Mouse (Mus musculus) gastrocnemius, postnatal 36 days (tissue): ENCODE data around the gene Thra. TPM values are rescaled to one million over a fixed set of nuclear protein-coding genes. Genes with fewer than 3 reads are reported as not detected.

ENCODE experiments used
- DNase-seq, 2 experiments: peaks; one replicate each; pipeline ENCODE4 v3.0.0; 2022
- intact Hi-C: fragments of 180-260 bp; cut with DNase I; formaldehyde crosslinking; loops from one replicate; pipeline ENCODE4 v1.15.1; 2025
- total RNA-seq, 2 experiments: library from RNA; stranded (reverse); gene quantifications; 2 replicates each; pipeline ENCODE4 v1.2.3; 2021

The Thra gene
- total RNA-seq, 2 experiments from 2014 or later, result 72.6 to 75.7 TPM

DNA sequence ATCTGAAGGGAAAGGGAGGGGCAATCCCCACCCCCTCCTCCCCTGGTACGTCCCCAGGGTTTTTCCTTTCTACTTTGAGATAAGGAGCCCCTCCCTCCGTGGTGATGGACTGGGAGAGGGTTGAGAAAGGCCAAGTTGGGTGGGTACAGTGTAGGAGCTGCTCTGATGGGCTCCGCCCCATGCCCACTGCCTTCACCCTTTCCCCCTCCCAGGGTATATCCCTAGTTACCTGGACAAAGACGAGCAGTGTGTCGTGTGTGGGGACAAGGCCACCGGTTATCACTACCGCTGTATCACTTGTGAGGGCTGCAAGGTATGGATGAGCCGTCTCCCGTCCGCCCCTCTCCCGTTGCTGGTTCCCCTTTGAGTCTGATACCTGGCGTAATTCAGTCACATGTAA is 16.3 kb downstream of the Thra start:
- no peak for DNase-seq
- intact Hi-C loops, result no loop called here

DNA sequence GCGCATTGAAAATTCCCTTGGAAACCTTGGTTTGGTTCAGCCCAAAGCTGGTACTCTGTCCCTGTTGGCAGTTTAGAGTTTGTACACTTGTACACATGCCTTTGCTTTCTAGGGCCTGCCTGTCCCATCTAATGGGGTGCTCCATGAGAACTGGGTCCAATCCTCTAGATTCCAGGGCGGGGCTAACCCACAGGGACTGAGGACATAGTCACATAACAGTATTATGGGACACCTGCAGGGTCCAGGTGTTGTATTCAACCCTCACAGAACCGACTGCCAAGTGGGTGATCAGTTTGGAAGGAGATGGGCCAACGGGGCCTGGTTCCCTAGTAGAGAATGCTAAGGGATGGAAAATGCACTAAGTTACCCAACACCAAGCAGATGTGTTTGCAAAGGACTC is 21.5 kb downstream of the Thra start:
- intact Hi-C loops, result loop anchor here (10.0 kb wide), 1 partner anchor 47 kb away; no protein-coding TSS in a partner anchor
- DNase-seq, result peak in 1 of 2 experiments; percentile 9

DNA sequence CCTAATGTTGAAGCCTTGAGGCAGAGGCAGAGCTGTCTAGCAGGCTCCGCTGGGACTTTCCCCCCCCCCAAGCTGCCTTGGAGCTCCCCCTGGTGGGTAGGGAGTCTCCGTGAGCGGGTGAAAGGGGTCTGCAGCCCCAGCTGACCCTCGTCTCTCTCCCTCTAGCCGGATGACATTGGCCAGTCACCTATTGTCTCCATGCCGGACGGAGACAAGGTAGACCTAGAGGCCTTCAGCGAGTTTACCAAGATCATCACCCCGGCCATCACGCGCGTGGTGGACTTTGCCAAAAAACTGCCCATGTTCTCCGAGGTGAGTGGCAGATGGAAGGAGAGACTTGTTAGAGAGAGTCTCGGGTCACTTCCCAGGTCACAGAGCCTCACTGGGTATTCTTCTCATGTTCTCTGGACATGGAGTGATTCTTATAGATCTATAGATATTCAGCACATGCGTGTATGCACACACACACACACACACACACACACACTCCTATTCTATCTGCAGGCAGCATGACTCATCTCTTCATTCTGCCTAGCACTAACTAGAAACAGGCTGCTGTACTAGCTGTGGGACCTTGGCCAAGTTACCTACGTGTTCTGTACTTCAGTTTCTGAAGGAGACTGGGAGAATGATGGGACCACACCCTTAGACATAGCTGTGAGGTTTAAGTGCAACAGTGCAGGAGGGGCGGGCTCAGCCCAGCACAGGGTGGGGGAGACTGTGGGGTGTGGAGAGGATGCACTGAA is 22.5 kb downstream of the Thra start:
- intact Hi-C loops, result loop anchor here (10.0 kb wide), 1 partner anchor 48 kb away; no protein-coding TSS in a partner anchor
- peak in 1 of 2 experiments; percentile 20 for DNase-seq

DNA sequence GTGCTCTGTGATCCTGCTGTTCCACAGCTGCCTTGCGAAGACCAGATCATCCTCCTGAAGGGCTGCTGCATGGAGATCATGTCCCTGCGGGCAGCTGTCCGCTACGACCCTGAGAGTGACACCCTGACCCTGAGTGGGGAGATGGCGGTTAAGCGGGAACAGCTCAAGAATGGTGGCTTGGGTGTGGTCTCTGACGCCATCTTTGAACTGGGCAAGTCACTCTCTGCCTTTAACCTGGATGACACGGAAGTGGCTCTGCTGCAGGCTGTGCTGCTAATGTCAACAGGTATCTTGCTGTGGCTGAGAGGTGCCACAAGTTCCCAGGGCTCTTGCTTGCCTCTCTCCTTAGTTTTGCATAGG is 23.0 kb downstream of the Thra start:
- intact Hi-C loops, result loop anchor here (10.0 kb wide), 1 partner anchor 49 kb away; no protein-coding TSS in a partner anchor
- peak in 1 of 2 experiments; percentile 17 for DNase-seq

DNA sequence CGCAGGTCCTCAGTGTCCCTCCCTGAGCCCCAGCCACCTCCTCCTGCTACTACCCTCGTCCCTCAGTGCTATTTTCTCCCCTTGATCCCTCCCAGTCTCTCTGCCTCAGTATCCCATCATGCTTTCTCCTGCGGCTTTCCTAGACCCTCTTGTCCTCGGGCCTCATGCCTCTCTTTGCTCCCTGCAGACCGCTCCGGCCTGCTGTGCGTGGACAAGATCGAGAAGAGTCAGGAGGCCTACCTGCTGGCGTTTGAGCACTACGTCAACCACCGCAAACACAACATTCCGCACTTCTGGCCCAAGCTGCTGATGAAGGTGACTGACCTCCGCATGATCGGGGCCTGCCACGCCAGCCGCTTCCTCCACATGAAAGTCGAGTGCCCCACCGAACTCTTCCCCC is 23.7 kb downstream of the Thra start:
- intact Hi-C loops, result loop anchor here (10.0 kb wide), 1 partner anchor 49 kb away; no protein-coding TSS in a partner anchor
- peak in 1 of 2 experiments; percentile 16 for DNase-seq

DNA sequence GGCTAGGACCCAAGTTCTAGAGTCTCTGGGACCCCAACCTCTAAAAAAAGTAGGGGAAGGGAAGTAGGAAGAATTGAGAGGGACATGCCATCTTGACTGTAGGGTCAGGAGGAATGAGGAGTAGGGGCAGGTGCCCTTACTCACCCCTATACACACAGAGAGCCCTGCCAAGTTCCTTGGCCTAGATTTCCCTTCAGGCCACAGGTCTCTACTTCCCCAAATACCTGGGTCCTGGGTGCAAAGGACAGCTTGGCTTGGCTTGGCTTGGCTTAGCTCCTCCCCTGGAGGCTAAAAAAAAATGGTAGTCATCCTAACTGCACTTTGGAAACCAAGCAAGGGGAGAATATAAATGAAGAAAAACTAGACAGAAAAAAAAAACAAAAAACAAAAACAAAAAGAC is 24.3 kb downstream of the Thra start:
- intact Hi-C loops, result loop anchor here (10.0 kb wide), 1 partner anchor 50 kb away; no protein-coding TSS in a partner anchor
- DNase-seq, result no peak

DNA sequence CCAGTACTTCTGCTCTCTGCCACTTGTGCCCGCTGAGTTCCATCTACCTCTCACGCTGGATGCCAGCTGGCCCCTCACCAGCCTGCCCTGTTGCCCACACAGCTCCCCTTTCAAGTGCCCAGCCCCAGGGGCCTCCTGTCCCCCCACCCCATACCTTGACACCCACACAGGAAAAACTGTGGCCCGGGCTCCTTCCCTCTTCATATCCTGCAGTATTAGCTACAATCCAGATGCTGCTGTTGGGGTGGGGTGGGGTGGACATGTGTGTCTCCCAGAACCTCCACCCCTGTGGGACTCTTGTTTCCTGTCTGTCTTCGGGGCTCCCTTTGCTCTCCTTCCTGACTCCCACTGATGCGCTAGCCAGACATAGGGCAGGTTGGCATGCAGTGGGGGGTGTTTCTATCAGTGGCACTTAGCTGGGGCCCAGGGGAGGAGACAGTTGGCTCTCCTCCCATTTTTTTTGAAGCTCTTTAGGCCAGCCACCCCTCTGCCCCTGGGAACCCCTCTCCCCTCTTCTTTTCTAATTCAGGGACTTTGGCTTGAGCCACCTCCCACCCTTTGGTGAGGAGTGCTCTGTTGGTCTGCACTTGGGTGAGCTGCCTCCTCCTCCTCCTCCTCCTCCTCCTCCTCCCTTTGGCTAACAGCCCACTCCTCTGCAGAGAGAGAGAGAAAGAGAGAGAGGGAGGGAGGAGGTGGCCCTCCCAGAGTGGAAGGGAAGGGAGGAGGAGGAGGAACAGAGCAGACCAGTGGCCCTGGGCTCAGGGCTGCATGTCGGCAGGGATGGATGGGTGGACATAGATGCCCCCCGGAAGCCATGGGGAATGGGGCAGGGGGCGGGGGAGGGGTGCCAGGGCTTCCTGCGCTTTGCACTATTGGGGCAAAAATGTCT is 25.2 kb downstream of the Thra start:
- DNase-seq, result peak in 1 of 2 experiments; percentile 41
- intact Hi-C loops, result loop anchor here (10.0 kb wide), 1 partner anchor 51 kb away; no protein-coding TSS in a partner anchor

DNA sequence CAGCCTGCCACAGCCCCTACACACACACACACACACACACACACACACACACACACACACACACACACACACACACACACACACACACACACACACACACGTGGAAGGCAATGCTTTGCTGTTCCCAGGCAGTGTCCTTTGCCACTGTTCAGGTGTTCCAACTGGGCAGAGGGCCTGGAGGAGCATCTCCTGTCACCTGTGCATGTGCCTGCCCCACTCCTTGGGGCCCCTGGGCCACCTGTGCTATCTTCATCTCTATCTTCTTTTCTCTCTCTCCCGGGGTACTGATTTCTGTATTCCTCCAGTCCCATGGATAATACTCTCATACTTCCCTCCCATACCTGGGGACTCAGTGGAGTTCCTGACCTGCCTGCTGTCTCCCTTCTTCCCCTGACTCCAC is 25.9 kb downstream of the Thra start:
- DNase-seq, result no peak
- intact Hi-C loops, result loop anchor here (10.0 kb wide), 1 partner anchor 52 kb away; no protein-coding TSS in a partner anchor

DNA sequence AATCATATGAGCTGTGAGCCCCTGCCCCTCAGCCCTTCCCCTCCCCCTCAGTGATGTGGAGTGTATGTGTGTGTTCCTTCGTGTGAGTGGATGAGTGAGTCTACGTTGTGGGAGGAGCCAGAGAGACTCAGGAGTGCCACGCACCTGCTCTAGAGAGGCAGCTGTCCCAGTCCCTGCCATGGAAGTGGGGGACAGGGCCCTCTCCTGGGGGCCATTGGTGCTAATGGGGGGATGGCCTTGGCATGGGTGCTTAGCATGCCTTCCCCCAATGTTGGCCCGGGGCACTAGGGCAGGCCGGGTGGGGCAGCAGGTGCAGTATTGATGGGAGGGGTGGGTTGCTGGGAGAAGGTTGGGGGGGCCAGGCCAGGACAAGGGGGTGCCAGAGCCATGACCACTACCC is 26.4 kb downstream of the Thra start:
- intact Hi-C loops, result loop anchor here (10.0 kb wide), 1 partner anchor 52 kb away; no protein-coding TSS in a partner anchor
- peak in 1 of 2 experiments; percentile 27 for DNase-seq

DNA sequence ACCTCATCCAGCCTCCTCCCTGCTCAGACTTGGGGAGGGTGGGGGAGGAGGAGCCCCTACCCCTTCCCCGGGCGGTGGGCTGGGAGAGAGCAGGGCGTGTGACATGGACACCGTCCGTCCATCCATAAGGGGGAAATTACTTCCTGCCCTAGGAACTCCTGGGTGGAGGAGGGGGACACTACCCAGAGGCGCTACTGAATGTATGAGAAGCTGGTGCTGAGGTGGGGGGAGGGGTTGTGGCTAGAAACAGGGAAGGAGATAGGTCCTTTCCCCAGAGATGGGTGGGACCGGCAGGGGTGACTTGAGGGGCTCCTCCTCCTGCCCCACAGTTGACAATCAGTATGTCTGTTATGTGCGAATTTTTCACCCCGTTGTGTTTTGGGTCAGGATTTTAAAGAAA is 26.8 kb downstream of the Thra start:
- peak in 1 of 2 experiments; percentile 56 for DNase-seq
- intact Hi-C loops, result loop anchor here (10.0 kb wide), 1 partner anchor 52 kb away; no protein-coding TSS in a partner anchor

DNA sequence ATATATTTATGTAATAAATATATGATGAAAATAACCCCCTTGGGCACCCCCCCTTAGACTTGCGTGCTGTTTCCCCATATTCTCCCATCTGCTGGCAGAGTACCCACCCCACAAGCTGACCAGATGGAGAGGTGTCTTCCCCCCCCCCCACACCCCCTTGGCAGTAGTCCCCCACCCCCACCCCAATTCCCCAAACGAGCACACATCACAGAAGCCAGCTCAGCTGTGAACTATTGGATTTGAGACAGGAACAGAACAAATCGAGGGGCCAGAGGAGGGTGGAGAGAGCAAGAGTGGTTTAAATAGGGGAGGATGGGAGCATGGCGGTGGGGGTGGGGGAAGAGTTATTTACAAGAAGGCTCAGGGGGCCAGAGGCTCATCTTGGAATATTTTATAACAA is 27.3 kb downstream of the Thra start:
- DNase-seq, result no peak
- intact Hi-C loops, result loop anchor here (10.0 kb wide), 1 partner anchor 53 kb away; no protein-coding TSS in a partner anchor

DNA sequence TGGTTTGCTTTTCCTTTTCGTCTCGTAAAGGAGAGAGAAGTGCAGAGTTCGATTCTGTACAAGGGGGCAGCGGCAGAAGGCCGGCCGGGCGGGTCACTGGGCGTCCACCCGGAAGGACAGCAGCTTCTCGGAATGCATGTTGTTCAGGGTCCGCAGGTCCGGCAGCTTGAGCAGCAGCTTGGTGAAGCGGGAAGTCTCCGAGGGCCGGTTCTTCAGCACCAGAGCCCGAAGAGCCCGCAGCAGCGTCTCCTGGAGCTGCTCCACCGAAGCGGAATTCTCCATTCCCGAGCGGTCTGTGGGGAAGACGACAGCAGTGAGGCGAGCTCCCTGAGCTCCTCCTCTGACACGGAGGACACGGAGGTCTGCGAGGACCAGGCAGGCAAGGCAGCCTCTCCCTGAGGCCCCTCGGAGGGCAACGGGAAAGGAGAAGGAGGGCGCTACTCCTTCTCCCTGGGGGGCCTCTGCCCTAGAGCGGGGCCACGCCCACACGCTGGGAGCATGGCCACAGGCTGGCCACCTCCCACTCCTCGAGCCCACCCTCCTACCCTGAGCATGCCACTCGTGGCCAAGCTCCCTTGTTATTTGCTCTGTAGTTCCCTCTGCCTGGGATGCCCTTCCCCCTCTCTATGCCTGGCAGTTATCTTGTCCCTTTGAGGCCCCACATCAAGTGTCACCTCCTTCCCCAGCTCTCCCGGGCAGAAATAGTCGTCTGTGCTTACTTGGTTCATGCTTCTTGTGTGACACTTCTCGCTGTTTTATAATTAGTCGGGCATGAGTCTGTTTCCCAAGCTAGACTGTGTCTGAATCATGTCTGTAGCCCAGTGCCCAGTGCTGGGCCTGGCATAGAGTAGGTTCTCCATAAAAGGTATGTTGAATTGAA is 27.9 kb downstream of the Thra start:
- peak in 1 of 2 experiments; percentile 38 for DNase-seq
- intact Hi-C loops, result loop anchor here (10.0 kb wide), 1 partner anchor 54 kb away; no protein-coding TSS in a partner anchor

DNA sequence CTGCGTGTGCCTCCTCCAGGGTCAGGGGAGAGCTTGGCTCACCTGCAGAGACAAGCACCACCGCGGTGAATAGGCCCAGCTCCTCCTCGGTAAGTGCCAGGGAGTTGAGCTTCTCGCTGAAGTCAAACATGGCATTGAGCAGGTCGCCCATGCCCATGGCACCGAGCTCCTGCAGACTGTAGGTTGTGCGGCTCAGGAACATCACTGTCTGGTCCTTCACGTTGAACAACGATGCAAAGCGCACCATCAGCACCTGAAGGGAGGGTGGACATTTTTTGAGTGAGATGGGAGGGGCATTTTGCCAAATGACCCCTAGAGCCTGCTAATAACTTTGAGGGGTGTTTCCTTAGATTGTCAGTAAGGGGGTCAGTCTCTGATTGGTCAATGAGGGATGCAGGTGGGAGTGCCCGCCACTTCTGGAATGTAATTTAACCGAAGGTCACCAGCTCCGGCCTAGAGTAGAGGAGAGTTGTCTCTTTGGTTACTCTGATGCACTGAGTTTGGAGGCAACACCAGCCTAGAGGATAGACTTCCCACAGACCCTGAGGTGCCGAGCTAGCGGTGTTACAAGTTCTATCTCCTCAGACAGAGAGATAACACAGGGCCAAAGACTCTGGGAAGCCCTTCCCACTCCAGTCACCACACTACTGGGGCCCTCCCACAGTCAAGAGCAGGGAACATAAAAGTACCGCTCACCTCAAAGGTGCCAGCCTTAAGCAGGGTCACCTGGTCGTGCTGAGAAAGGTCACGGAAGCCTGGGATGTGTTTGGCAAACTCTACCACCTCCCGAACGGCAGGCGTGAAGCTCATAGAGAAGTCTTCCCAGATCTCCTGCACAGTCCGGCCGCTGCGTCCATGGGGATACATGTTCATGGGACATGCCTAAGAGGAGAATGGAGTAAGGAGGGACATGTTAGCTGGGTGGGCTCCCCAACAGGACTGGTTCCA is 28.8 kb downstream of the Thra start:
- intact Hi-C loops, result loop anchor here (10.0 kb wide), 1 partner anchor 54 kb away; no protein-coding TSS in a partner anchor
- DNase-seq, result no peak

DNA sequence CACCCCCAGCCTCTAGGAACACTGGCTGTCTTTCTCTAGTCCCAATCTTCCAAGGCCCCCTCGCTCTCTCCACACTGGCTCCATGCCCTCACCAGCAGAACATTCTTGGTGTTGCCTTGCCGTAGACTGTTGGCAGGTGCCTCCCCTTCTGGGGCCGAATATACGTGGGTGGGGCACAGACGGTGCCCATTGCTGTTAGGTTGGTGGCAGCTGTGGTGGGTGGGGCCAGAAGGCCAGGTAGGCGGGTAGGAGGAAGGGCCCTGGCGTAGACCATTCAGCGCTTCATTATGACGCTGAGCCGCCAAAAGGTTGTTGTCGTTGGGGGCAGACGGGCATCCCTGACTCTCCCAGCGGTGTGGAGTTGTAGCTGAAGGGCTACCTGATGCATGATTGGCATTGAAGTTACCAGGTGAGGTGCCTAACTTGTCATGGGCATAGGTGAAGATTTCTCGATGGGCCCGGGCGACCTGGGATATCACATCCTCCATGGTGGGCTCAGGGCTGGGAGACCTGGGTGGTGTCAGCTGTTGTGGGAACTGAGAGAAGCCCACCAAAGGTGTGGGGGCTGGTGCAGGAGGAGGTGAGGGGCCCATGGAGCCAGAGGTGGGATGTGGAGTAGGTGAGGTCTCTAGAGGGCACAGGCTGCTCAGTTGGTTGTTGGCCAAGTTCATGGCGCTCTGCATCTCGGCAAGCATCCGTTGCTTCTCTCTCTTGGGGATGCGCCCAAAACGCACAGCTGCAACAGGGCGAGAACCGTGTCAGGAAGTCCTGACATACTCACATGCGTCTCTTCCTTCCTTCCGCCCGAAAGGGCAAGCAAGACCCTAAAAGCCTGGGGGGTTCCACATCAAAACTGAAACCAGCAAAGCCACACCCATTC is 29.9 kb downstream of the Thra start:
- intact Hi-C loops, result no loop called here
- DNase-seq, result peak in 1 of 2 experiments; percentile 21

DNA sequence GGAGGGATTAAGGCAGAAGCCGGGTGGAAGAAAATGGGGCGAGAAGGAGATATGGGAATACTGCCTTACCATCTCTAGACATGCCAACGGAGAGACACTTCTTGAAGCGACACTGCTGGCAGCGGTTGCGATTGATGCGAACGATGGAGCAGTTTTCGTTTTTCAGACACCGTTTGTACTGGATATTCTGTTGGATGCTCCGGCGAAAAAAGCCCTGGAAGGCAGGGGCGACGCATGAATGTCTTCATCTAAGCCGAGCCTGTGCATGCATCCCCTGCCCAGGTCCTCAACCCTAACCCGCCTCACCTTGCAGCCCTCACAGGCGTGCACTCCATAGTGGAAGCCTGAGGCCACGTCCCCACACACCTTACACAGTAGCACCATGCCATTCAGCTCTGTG is 30.7 kb downstream of the Thra start:
- intact Hi-C loops, result no loop called here
- no peak for DNase-seq

DNA sequence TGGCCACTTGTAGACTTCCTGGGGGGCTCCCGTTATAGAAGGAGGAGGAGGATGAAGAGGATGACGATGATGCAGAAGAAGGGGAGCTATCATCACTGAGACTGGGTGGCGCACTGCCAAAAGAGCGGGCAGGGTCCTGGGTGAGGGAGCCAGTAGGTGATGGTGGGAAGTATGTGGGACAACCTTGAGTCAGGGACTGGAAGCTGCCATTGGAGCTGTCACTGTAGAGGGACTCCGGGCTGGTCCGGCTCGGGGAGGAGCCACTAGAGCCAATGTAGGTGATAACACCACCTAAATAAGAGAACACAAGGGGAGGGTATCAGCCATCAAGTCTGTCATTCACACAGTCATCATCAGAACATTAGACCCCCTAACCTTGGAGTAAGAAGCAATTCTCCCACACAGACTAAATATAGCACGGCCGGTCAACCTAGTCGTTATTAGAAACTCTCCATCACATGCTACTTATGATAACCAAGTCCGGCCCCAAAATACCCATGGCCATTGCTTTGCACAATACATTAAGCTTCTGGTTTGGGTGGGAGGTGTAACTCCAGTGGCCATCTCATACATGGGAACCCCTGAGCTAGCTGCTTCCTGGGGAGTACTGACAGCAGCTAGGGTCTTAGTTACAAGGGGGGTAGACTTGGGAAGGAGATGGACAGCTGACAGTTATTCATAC is 31.5 kb downstream of the Thra start:
- intact Hi-C loops, result loop anchor here (2.0 kb wide), 1 partner anchor 15 kb away; no protein-coding TSS in a partner anchor
- peak in 1 of 2 experiments; percentile 43 for DNase-seq

DNA sequence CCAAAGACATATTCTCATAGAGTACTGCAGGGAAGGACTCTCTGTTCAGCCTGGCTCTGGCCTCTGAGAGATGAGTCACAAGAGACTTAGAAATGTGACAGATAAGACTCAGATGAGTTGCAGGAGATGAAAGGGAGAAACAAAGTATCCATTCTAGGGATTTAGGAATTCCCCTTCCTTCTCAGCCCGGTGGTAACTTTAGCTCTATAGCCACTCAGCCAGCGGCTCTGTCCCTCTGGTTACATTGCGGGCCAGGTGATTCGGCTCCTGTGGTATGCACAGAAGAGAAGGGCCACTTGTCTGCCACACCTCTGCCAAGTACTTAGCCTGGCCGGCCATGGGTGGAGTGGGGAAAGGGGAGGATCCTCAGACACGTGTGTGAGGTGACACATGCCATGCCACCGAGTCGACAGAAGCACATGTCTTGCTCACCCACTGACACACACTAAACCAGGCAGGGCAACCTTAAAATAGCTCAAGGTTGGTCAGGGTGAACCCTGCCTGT is 32.3 kb downstream of the Thra start:
- intact Hi-C loops, result loop anchor here (2.0 kb wide), 1 partner anchor 14 kb away; no protein-coding TSS in a partner anchor
- DNase-seq, result peak; percentile 66 to 67
